Mouse (Mus musculus): ENCODE data around the gene Msl2.

GRCm38 (mm10) chr9:101099445-101099844 is 25.5 kb downstream of the Msl2 start:
- TF ChIP-seq CTCF (IDR thresholded peaks at IDR 0.05): no peak
- TF ChIP-seq EP300 (IDR thresholded peaks at IDR 0.05): no peak
